ENCODE assay signal across 17 mouse cellular contexts in genomic region chr11:104661106-104661505, GRCm38 (mm10). TPM values are rescaled to one million over a fixed set of nuclear protein-coding genes. Genes with fewer than 3 reads are reported as not detected.
A peak's percentile ranks its signal among the peaks of the same experiment; 100 is the strongest.
DNase-seq lines count a peak whose midpoint lies in the region; ATAC-seq lines count a peak whose summit lies in the region.
"Had no signal": no experiment of that assay in that cellular context is flagged by ENCODE, and none has a peak within 500 bp of the region (broad histone marks: within the 10 kb centered on the region; RNA-seq: fewer than 3 reads in every experiment).

No protein-coding gene starts in this region.

- no peak for DNase-seq in heart, postnatal 10 days
- DNase-seq in thymus, postnatal 25 days: peak; percentile 52
- DNase-seq in kidney, postnatal 10 days: no peak
- no peak for DNase-seq in midbrain, embryonic 14.5 days
- no peak for DNase-seq in embryonic facial prominence, embryonic 10.5 days (ENCODE audit: low spot score)
- DNase-seq: adrenal gland, adult 2 months; cerebellum, postnatal 36 days; forebrain, postnatal 0 days; gastrocnemius, postnatal 10 days; kidney, postnatal 36 days had no signal

- H3K9me3 ChIP-seq in heart, embryonic 11.5 days (replicated peaks; ENCODE audit: control insufficient read depth, low read length): peaks cover 4% of the 10 kb centered on the region; the same call in 1 of the 2 replicates
- no peaks in the 10 kb centered on the region for H3K9me3 ChIP-seq in midbrain, embryonic 14.5 days (ENCODE audit: control insufficient read depth, low read length)
- H3K9me3 ChIP-seq in embryonic facial prominence, embryonic 10.5 days: peaks cover 3% of the 10 kb centered on the region; the same call in 1 of the 2 replicates
- H3K9me3 ChIP-seq: limb, embryonic 15.5 days had no signal

- 59% methylated on average over 5 of the region's 5 CpGs for WGBS in heart, embryonic 11.5 days (ENCODE audit: insufficient replicate concordance)
- 87% methylated on average over 5 of the region's 5 CpGs for WGBS in midbrain, embryonic 14.5 days
- 88% methylated on average over 5 of the region's 5 CpGs for WGBS in embryonic facial prominence, embryonic 10.5 days

- H3K4me2 ChIP-seq in heart, embryonic 11.5 days: no peak overlapping the region; the same call in 1 of the 2 replicates
- no peak overlapping the region for H3K4me2 ChIP-seq in midbrain, embryonic 14.5 days (ENCODE audit: low read length)
- H3K4me2 ChIP-seq: embryonic facial prominence, embryonic 15.5 days; limb, embryonic 15.5 days had no signal

- peaks cover 2% of the 10 kb centered on the region; the same call in 1 of the 2 replicates for H3K36me3 ChIP-seq in heart, embryonic 11.5 days (ENCODE audit: control insufficient read depth, insufficient read depth, low read length)
- H3K36me3 ChIP-seq in midbrain, embryonic 14.5 days (ENCODE audit: control insufficient read depth, insufficient read depth, low read length): no peaks in the 10 kb centered on the region
- H3K36me3 ChIP-seq in embryonic facial prominence, embryonic 10.5 days (replicated peaks): no peaks in the 10 kb centered on the region
- H3K36me3 ChIP-seq: embryonic facial prominence, embryonic 15.5 days; limb, embryonic 15.5 days had no signal

- H3K4me3 ChIP-seq in heart, embryonic 11.5 days (ENCODE audit: low read depth, low read length): no peak overlapping the region
- H3K4me3 ChIP-seq in midbrain, embryonic 14.5 days (replicated peaks; ENCODE audit: low read depth, low read length): no peak overlapping the region
- no peak overlapping the region for H3K4me3 ChIP-seq in embryonic facial prominence, embryonic 10.5 days
- H3K4me3 ChIP-seq: embryonic facial prominence, embryonic 15.5 days; limb, embryonic 15.5 days had no signal

- H3K27me3 ChIP-seq in heart, embryonic 11.5 days (ENCODE audit: control insufficient read depth, insufficient read depth, low read length): no peaks in the 10 kb centered on the region
- no peaks in the 10 kb centered on the region for H3K27me3 ChIP-seq in midbrain, embryonic 14.5 days (ENCODE audit: control insufficient read depth, insufficient read depth, low read length)
- H3K27me3 ChIP-seq in embryonic facial prominence, embryonic 10.5 days (replicated peaks; ENCODE audit: low read depth, poor library complexity, severe bottlenecking): no peaks in the 10 kb centered on the region
- H3K27me3 ChIP-seq: embryonic facial prominence, embryonic 15.5 days; limb, embryonic 15.5 days; Patski had no signal

- H3K4me1 ChIP-seq in heart, embryonic 11.5 days (ENCODE audit: control insufficient read depth, insufficient read depth, low read length): peaks cover 6% of the 10 kb centered on the region; the same call in 1 of the 2 replicates
- H3K4me1 ChIP-seq in midbrain, embryonic 14.5 days (ENCODE audit: control insufficient read depth, insufficient read depth, low read length): no peaks in the 10 kb centered on the region
- no peaks in the 10 kb centered on the region for H3K4me1 ChIP-seq in embryonic facial prominence, embryonic 10.5 days
- H3K4me1 ChIP-seq: embryonic facial prominence, embryonic 15.5 days; limb, embryonic 15.5 days had no signal

- intact Hi-C loops in heart, postnatal 10 days (cut with DNase I): no loop called here

- H3K9ac ChIP-seq in heart, embryonic 11.5 days (ENCODE audit: low read depth, low read length): no peak overlapping the region
- H3K9ac ChIP-seq in midbrain, embryonic 14.5 days (replicated peaks; ENCODE audit: low read length): no peak overlapping the region
- H3K9ac ChIP-seq: embryonic facial prominence, embryonic 15.5 days; forebrain, postnatal 0 days; limb, embryonic 15.5 days had no signal

- H3K27ac ChIP-seq in heart, embryonic 11.5 days (ENCODE audit: low read depth, low read length): no peak overlapping the region
- H3K27ac ChIP-seq in midbrain, embryonic 14.5 days (replicated peaks; ENCODE audit: low read depth, low read length): no peak overlapping the region
- H3K27ac ChIP-seq in embryonic facial prominence, embryonic 10.5 days (replicated peaks): no peak overlapping the region
- H3K27ac ChIP-seq: embryonic facial prominence, embryonic 15.5 days; hindbrain, postnatal 0 days; limb, embryonic 15.5 days had no signal

- peak; percentile 58; the same call in 1 of the 2 replicates for ATAC-seq in heart, embryonic 11.5 days (replicated peaks; ENCODE audit: insufficient number of reproducible peaks, low FRiP score, low TSS enrichment)
- ATAC-seq in common myeloid progenitor, adult 5-6 weeks (replicated peaks; ENCODE audit: low read depth, poor library complexity, severe bottlenecking): peak; percentile 41; the same call in 1 of the 2 replicates
- 0 out of 2 replicates have a peak, but pooled peaks have one; percentile 19 for ATAC-seq in megakaryocyte, adult 5-6 weeks (ENCODE audit: poor library complexity, severe bottlenecking)
- no peak for ATAC-seq in midbrain, embryonic 14.5 days (ENCODE audit: low FRiP score, low TSS enrichment)
- ATAC-seq: forebrain, postnatal 0 days; hindbrain, postnatal 0 days; Patski had no signal

RNA-seq across cellular contexts. Expression of gene Gm11639, which starts 24.4 kb away (rescaled TPM):
- polyA plus RNA-seq in heart, embryonic 11.5 days (2014; fragmentation: Nextera tagmentation; extraction: Ambion mirVana): 0.03 TPM in 1 of 2 replicates, not detected in the other
- under 1 TPM; 0.07 TPM for total RNA-seq in heart, postnatal 10 days (2021)
- not detected in 2 replicates for total RNA-seq in common myeloid progenitor, adult 5-6 weeks (2017)
- not detected in 2 replicates for total RNA-seq in megakaryocyte, adult 5-6 weeks (2015)
- total RNA-seq in megakaryocyte, adult 5-6 weeks (2017): not detected in 2 replicates
- polyA plus RNA-seq in midbrain, embryonic 14.5 days (2014; fragmentation: Nextera tagmentation; extraction: Ambion mirVana): 0.01 TPM in 1 of 2 replicates, not detected in the other
- not detected in 2 replicates for polyA plus RNA-seq in embryonic facial prominence, embryonic 10.5 days (2016; fragmentation: Nextera tagmentation; extraction: Ambion mirVana)
- total RNA-seq: hindbrain, postnatal 0 days had no signal
- polyA plus RNA-seq: adrenal gland, adult 2 months; limb, embryonic 15.5 days had no signal

RNA-seq across cellular contexts. Expression of gene Itgb3, which starts 53.3 kb away (rescaled TPM):
- 3.9 and 4.6 TPM in 2 replicates for polyA plus RNA-seq in heart, embryonic 11.5 days (2014; fragmentation: Nextera tagmentation; extraction: Ambion mirVana)
- 1 to 10 TPM; 5.8 to 7.3 TPM for total RNA-seq in heart, postnatal 10 days (2021)
- total RNA-seq in common myeloid progenitor, adult 5-6 weeks (2017): 12.3 and 15.8 TPM in 2 replicates
- total RNA-seq in megakaryocyte, adult 5-6 weeks (2015): 7.1 and 8.6 TPM in 2 replicates
- total RNA-seq in megakaryocyte, adult 5-6 weeks (2017): 20.6 and 23.8 TPM in 2 replicates
- 0.23 and 0.28 TPM in 2 replicates for polyA plus RNA-seq in midbrain, embryonic 14.5 days (2014; fragmentation: Nextera tagmentation; extraction: Ambion mirVana)
- polyA plus RNA-seq in embryonic facial prominence, embryonic 10.5 days (2016; fragmentation: Nextera tagmentation; extraction: Ambion mirVana): 2.9 and 4.2 TPM in 2 replicates
